ENCODE assay signal across 17 mouse cellular contexts in genomic region chr5:3355032-3355536, GRCm38 (mm10). TPM values are rescaled to one million over a fixed set of nuclear protein-coding genes. Genes with fewer than 3 reads are reported as not detected.
A peak's percentile ranks its signal among the peaks of the same experiment; 100 is the strongest.
DNase-seq lines count a peak whose midpoint lies in the region; ATAC-seq and TF ChIP-seq lines count a peak whose summit lies in the region.
"Had no signal": no experiment of that assay in that cellular context is flagged by ENCODE, and none has a peak within 500 bp of the region (broad histone marks: within the 10 kb centered on the region; RNA-seq: fewer than 3 reads in every experiment).

No protein-coding gene starts in this region.

- H3K4me1 ChIP-seq in heart, embryonic 15.5 days (replicated peaks), result peaks cover 28% of the 10 kb centered on the region
- H3K4me1 ChIP-seq in bone marrow macrophage, adult 2 months (ENCODE audit: control insufficient read depth, insufficient read depth, low read length), result peaks cover 44% of the 10 kb centered on the region
- peaks cover 64% of the 10 kb centered on the region for H3K4me1 ChIP-seq in liver, embryonic 13.5 days (replicated peaks)
- H3K4me1 ChIP-seq: embryonic facial prominence, embryonic 10.5 days; limb, embryonic 10.5 days had no signal

- no peak for DNase-seq in heart, adult 8-10 months (ENCODE audit: low spot score)
- DNase-seq in CD4-positive helper T cell, adult 2 months (ENCODE audit: low read depth, low spot score), result peak; percentile 39
- no peak for DNase-seq in liver, embryonic 13.5 days
- DNase-seq in adrenal gland, adult (ENCODE audit: inconsistent age in 2 of 2, low spot score in 1 of 2), result no peak
- no peak for DNase-seq in cerebellum, adult 11 months
- DNase-seq: cerebellum, adult 11-12 months; cerebellum, postnatal 36 days; gastrocnemius, adult 2 months; kidney, adult 11 months; right cerebral cortex, adult 18-20 months; thymus, adult 18-20 months had no signal

- H3K27me3 ChIP-seq in heart, embryonic 15.5 days, result no peaks in the 10 kb centered on the region
- H3K27me3 ChIP-seq in liver, embryonic 13.5 days, result no peaks in the 10 kb centered on the region

- WGBS in heart, embryonic 15.5 days, result 86% methylated on average over 12 of the region's 12 CpGs
- WGBS in liver, embryonic 13.5 days (ENCODE audit: insufficient replicate concordance), result 75% methylated on average over 12 of the region's 12 CpGs

- no peak for TF ChIP-seq POLR2A in bone marrow macrophage, adult 2 months (IDR thresholded peaks at IDR 0.05; ENCODE audit: borderline replicate concordance, low read depth, low read length)

- no peak overlapping the region for H3K9ac ChIP-seq in heart, embryonic 15.5 days
- no peak overlapping the region for H3K9ac ChIP-seq in liver, embryonic 13.5 days
- H3K9ac ChIP-seq: lung, embryonic 14.5 days had no signal

- no peak overlapping the region for H3K4me3 ChIP-seq in heart, embryonic 15.5 days
- no peak overlapping the region for H3K4me3 ChIP-seq in bone marrow macrophage, adult 2 months (ENCODE audit: insufficient read depth, low read length)
- H3K4me3 ChIP-seq in liver, embryonic 13.5 days (replicated peaks), result no peak overlapping the region
- H3K4me3 ChIP-seq: embryonic facial prominence, embryonic 10.5 days; gastrocnemius, adult 2 months; left cerebral cortex, adult 2 months; limb, embryonic 10.5 days had no signal

- no peak overlapping the region for H3K4me2 ChIP-seq in heart, embryonic 15.5 days
- peak overlapping the region; percentile 39 for H3K4me2 ChIP-seq in liver, embryonic 13.5 days
- H3K4me2 ChIP-seq: lung, embryonic 14.5 days had no signal

- H3K27ac ChIP-seq in heart, embryonic 15.5 days, result 0 out of 2 replicates have a peak overlapping the region, but pooled peaks have one; percentile 33
- H3K27ac ChIP-seq in bone marrow macrophage, adult 2 months (ENCODE audit: insufficient read depth, low read depth, low read length), result peak overlapping the region; percentile 48; the same call in 1 of the 2 replicates
- peak overlapping the region; percentile 61; the same call in 1 of the 2 replicates for H3K27ac ChIP-seq in liver, embryonic 13.5 days
- H3K27ac ChIP-seq: embryonic facial prominence, embryonic 10.5 days; gastrocnemius, adult 2 months; left cerebral cortex, adult 2 months; limb, embryonic 10.5 days had no signal

- H3K9me3 ChIP-seq in heart, embryonic 15.5 days (replicated peaks), result no peaks in the 10 kb centered on the region
- no peaks in the 10 kb centered on the region for H3K9me3 ChIP-seq in liver, embryonic 13.5 days (replicated peaks)
- H3K9me3 ChIP-seq: embryonic facial prominence, embryonic 10.5 days; limb, embryonic 10.5 days had no signal

- no peaks in the 10 kb centered on the region for H3K36me3 ChIP-seq in heart, embryonic 15.5 days
- peaks cover 6% of the 10 kb centered on the region; the same call in 1 of the 2 replicates for H3K36me3 ChIP-seq in liver, embryonic 13.5 days

- TF ChIP-seq CTCF in bone marrow macrophage, adult 2 months (IDR thresholded peaks at IDR 0.05; ENCODE audit: low read depth, low read length), result no peak

- ATAC-seq in heart, embryonic 15.5 days (replicated peaks; ENCODE audit: insufficient number of reproducible peaks, insufficient read depth, low FRiP score, low read depth), result no peak
- ATAC-seq in liver, embryonic 13.5 days (ENCODE audit: low read depth), result no peak

RNA-seq across cellular contexts. Expression of gene Cdk6, which starts 13.8 kb away (rescaled TPM):
- polyA plus RNA-seq in heart, embryonic 15.5 days (2015; fragmentation: Nextera tagmentation; extraction: Ambion mirVana), result 31.7 and 45.4 TPM in 2 replicates
- total RNA-seq in heart, adult 8-10 months (2022), result 1 to 10 TPM; 4.2 to 9.5 (median 6.3) TPM
- polyA plus RNA-seq in bone marrow macrophage, adult 2 months (2012; ENCODE audit: insufficient read depth, insufficient read length, missing spikeins), result 24.1 and 25.7 TPM in 2 replicates
- 23.0 and 26.0 TPM in 2 replicates for polyA plus RNA-seq in liver, embryonic 13.5 days (2015; fragmentation: Nextera tagmentation; extraction: Ambion mirVana)
